Mouse (Mus musculus) splenic B cell, adult 2 months (primary cell): ENCODE measurements at regions not wholly inside any gene's neighbourhood (a gene's known extent, or its start where the extent isn't known, plus 50 kb on each side); places are given as distances from the start of the nearest gene placed in this dataset.
"Not testable (repeated sequence)": the region's sequence is repeated elsewhere in the genome, so short reads cannot be mapped to it uniquely, and the experiment has no call there.

Source experiments
- DNase-seq: peaks from one replicate; pipeline ENCODE4 v3.0.0-alpha.2; 2011; ENCODE audit warnings: low read depth, low spot score
- H3K27me3 ChIP-seq: 2 replicates; pipeline ENCODE4 v1.6.1; 2012; ENCODE audit warnings: mild to moderate bottlenecking, low read length, moderate library complexity, mixed read lengths; ENCODE audit not compliant: control insufficient read depth, poor library complexity, insufficient read depth, severe bottlenecking
- H3K36me3 ChIP-seq: 2 replicates; pipeline ENCODE4 v1.6.1; 2012; ENCODE audit warnings: mild to moderate bottlenecking, low read length, moderate library complexity, mixed read lengths; ENCODE audit not compliant: control insufficient read depth, poor library complexity, insufficient read depth, severe bottlenecking

GRCm38 (mm10) chr2:78023916-78024685, 77.9 kb upstream of the Cwc22 start:
- no peaks in the 10 kb centered on the region for H3K36me3 ChIP-seq
- no peaks in the 10 kb centered on the region for H3K27me3 ChIP-seq
- no peak for DNase-seq

DNA sequence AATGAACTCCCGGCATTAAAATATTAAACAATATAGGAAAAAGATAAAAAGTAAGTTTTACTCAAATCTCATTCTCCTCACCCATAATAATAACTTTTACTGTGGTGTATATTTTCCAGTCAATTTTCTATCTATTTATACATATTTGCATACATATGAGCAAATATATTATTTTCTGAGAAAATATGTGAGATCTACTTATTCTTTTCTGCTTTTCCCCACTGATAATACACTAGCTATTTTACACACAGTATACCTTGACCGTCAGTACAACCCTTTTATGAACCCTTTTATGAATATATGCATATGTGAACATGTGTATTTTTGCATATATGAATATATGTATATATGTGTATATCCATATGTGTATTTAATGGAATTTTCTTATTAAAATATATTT, 77.2 kb upstream of the Cwc22 start:
- Histone ChIP-seq H3K27me3 (no peaks in the 10 kb centered on the region), H3K36me3 (no peaks in the 10 kb centered on the region)
- no peak for DNase-seq

GRCm38 (mm10) chr2:78022756-78023155, 76.6 kb upstream of the Cwc22 start:
- DNase-seq = no peak
- H3K27me3 ChIP-seq = no peaks in the 10 kb centered on the region
- no peaks in the 10 kb centered on the region for H3K36me3 ChIP-seq

DNA sequence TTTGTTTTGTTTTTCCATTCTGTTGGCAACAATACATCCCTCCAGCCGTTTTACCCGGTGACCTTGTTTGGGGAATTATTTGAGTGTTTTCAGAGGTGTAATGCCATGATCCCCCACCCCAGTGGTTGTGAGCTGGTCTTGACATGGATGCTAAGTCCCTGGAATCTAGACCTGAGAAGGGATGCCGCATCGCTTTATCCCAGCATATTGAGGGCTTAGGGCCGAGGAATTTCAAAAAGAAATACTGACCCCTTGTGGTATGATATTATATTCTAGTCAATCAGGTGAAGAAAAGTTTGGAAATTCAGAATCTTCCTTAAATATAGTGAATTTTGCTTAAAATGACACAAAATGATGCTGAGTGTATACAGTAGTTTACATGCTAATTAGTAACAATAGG, 75.7 kb upstream of the Cwc22 start:
- Histone ChIP-seq H3K27me3 (no peaks in the 10 kb centered on the region), H3K36me3 (no peaks in the 10 kb centered on the region)
- DNase-seq = no peak

DNA sequence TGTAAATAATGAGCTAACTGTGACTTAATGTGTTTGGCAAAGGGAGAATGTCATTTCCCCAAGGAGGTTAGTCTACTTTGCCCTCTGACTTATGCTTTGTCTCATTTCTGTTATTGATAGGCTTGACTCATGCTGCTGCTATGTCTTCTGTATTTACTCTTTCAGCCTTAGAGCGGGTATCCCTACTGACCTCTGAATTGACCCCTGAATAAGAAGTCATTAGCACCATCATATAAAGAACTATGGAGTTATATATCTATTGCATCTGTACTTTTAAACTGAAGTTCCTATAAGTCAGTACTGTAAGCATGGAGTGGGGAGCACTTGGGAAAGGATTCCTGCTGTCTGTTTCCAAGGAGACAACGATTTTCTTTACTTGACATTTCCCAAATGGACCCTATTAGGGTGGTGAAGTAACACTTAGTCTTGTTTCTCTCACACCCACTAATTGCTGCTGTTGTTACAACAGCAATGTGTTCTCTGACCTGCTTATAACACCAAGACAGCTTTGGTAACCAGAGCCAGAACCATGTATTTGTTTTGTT, 75.3 kb upstream of the Cwc22 start:
- Histone ChIP-seq H3K36me3 (no peaks in the 10 kb centered on the region), H3K27me3 (no peaks in the 10 kb centered on the region)

DNA sequence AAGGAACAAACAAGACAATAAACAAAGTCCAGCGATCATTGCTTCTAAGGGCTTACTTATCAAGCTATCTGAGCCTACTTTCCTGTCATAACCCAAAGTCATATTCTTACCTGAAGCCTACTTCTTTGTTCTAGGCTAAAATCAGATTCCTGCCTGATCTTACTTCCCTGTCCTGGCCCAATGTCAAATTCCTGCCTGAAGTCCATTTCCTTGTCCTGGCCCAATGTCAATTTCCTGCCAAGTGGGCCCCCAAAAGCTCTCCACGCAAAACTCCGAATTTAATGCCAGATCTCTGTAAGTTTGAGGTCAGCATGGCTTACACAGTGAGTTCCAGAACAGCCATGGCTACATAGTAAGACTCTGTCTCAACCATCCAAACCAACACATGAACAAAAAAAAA, 74.3 kb upstream of the Cwc22 start:
- H3K36me3 ChIP-seq = no peaks in the 10 kb centered on the region
- no peak for DNase-seq
- H3K27me3 ChIP-seq = no peaks in the 10 kb centered on the region

More for the DNA sequence above, 75.3 kb upstream of the Cwc22 start:
- no peak for DNase-seq

DNA sequence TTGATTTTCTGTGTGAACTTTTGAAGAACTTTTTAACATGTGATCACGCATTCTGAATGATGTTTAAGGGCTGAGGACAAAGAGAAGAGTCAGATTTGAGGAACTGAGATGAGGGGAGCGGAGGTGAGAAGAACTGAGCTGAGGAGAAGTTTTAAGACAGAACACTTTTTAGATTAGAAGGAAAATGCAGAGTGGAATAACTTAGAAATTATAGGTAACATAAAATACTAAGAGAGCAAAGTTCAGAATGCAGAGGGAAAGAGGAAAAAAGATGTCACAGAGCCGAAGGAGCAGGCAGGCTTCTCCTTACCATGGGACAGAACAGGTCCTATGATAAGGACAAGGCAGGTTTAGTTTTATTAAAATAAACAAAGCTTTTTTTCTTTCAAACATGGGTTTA, 73.7 kb upstream of the Cwc22 start:
- Histone ChIP-seq H3K27me3 (no peaks in the 10 kb centered on the region), H3K36me3 (no peaks in the 10 kb centered on the region)
- DNase-seq = no peak

DNA sequence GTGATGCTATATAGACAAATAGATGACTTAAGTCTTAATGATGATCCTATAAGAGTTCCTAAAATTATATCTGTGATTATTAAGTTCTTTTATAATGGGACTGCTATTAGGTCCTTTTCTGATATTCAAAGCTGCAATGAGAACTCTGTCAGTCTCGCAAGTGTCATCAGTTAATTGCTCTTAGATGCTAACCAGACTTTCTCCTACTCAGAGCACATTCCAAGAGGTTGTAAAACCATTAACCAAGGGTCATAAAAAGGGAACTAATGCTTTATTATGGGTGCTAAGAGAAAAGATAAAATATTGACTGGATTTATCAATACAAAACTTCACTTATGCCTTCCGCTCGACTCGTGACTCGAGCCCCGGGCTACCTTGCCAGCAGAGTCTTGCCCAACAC, 66.3 kb upstream of the Cwc22 start:
- not testable (repeated sequence) for H3K27me3 ChIP-seq, DNase-seq, H3K36me3 ChIP-seq

DNA sequence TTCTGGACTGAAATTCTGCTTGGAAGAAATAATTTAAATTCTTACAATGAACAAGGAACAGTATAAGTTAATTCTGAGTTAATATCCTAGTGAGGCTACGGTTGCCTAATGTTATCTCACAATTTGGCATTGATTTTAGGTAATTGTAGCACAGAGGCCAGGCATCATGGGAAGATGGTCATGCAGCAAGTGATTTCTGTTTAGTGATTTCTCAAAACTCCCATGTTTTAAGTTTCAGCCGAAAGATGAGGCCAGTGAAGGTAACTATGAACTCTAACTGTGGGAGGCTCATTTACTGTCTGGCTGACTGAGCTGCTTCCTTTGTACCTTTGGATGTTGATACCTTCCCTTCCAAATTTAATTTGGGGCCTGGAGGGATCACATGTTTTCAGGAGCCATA, 65.6 kb upstream of the Cwc22 start:
- Histone ChIP-seq H3K27me3 (no peaks in the 10 kb centered on the region), H3K36me3 (no peaks in the 10 kb centered on the region)
- DNase-seq = no peak

DNA sequence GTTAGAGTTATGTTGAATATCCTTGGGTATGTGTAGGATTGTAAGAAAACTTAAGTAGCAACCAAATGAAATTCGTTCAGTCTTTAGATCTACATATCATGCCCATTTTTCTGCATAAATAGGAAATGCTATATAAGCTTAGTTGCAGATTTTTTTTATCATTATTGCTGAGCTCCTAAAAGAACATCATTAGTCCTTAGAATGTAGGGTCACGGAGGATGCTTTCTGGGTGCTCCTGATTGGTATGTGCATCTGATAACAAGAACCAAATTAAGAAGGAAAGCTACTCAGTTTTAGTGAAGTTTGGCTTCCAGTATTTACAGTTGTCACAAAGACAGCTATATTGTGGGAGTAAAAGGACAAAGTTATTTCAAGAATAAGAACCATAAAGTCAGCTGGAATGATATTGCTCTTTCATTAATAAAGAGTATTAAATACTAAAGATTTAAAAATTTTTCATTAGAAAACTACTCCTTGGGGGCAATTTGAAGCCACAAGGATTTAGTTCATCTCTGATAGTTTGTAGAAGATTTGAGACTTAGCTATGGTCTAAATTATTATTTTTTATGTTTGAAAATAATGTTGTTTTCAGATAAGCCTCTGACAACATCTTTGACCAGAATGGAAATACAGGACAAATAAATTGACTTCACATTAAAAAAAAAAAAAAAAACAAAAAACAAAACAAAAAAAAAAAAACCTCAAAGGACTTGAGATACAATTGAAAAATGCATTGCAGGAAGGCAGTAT, 65.1 kb upstream of the Cwc22 start:
- no peaks in the 10 kb centered on the region for H3K27me3 ChIP-seq
- no peaks in the 10 kb centered on the region for H3K36me3 ChIP-seq
- DNase-seq = no peak

GRCm38 (mm10) chr2:78010066-78010690, 64.0 kb upstream of the Cwc22 start:
- no peaks in the 10 kb centered on the region for H3K27me3 ChIP-seq
- no peaks in the 10 kb centered on the region for H3K36me3 ChIP-seq
- no peak for DNase-seq

GRCm38 (mm10) chr2:78008094-78008493, 61.9 kb upstream of the Cwc22 start:
- no peaks in the 10 kb centered on the region for H3K36me3 ChIP-seq
- no peak for DNase-seq
- H3K27me3 ChIP-seq = no peaks in the 10 kb centered on the region

DNA sequence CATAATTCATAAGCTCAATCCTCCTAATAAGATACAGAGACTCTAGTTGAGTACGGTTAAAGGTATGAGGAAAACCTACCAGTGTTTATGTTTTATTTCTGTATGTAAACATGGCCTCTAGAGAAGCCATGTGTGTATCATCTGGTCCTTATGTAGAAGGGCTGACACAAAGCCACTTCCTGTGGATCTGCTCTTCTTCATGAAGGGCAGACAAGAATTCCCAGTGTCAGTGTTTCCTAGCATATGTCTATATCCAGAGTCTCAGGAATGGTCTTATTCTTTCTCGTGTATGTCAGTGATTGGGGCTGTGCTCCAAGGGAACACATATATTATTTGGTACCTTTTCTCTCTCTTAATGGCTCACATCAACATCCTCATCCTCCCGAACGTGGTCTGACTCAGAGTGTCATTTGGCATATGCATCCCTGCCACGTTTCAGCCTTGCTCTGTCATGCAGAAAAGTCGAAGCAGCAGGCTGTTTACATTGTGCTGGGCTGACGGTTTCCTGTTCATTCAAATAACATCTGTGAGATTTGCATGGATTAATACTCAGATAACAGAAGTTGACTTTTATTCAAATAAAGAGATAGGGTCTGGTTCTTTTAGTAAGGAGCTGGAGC, 59.3 kb upstream of the Cwc22 start:
- no peak for DNase-seq
- H3K27me3 ChIP-seq = no peaks in the 10 kb centered on the region
- no peaks in the 10 kb centered on the region for H3K36me3 ChIP-seq

- H3K36me3 ChIP-seq = no peaks in the 10 kb centered on the region
- no peak for DNase-seq
Measured at GRCm38 (mm10) chr2:78004426-78004825, 58.3 kb upstream of the Cwc22 start.

More at GRCm38 (mm10) chr2:78004426-78004825, 58.3 kb upstream of the Cwc22 start:
- H3K27me3 ChIP-seq = no peaks in the 10 kb centered on the region
